Mouse (Mus musculus): ENCODE results near the gene Kdm4a.

The Kdm4a gene

GRCm38 (mm10) chr4:118115132-118115531 is 64.7 kb downstream of the Kdm4a start:
- no peak for DNase-seq (ENCODE audit: low read depth)

- DNase-seq (ENCODE audit: low read depth): no peak
Measured at GRCm38 (mm10) chr4:118112601-118113000, 67.2 kb downstream of the Kdm4a start.

GRCm38 (mm10) chr4:118109649-118110048 is 70.2 kb downstream of the Kdm4a start:
- DNase-seq (ENCODE audit: low read depth): no peak

- no peak for DNase-seq (ENCODE audit: low read depth)
Measured at GRCm38 (mm10) chr4:118108779-118109178, 71.1 kb downstream of the Kdm4a start.

- DNase-seq (ENCODE audit: low read depth): no peak
Measured at GRCm38 (mm10) chr4:118105256-118106053, 74.4 kb downstream of the Kdm4a start.

GRCm38 (mm10) chr4:118103280-118103830 is 76.5 kb downstream of the Kdm4a start:
- DNase-seq (ENCODE audit: low read depth): no peak

GRCm38 (mm10) chr4:118101497-118101896 is 78.3 kb downstream of the Kdm4a start:
- no peak for DNase-seq (ENCODE audit: low read depth)

GRCm38 (mm10) chr4:118099637-118100364 is 80.0 kb downstream of the Kdm4a start:
- DNase-seq (ENCODE audit: low read depth): no peak

GRCm38 (mm10) chr4:118098571-118098970 is 81.3 kb downstream of the Kdm4a start:
- no peak for DNase-seq (ENCODE audit: low read depth)

- no peak for DNase-seq (ENCODE audit: low read depth)
Measured at GRCm38 (mm10) chr4:118096069-118096468, 83.8 kb downstream of the Kdm4a start.

- no peak for DNase-seq (ENCODE audit: low read depth)
Measured at GRCm38 (mm10) chr4:118092784-118093457, 86.9 kb downstream of the Kdm4a start.

- DNase-seq (ENCODE audit: low read depth): no peak
Measured at GRCm38 (mm10) chr4:118090449-118090848, 89.4 kb downstream of the Kdm4a start.

- peak; percentile 23 for DNase-seq (ENCODE audit: low read depth)
Measured at GRCm38 (mm10) chr4:118089939-118090338, 89.9 kb downstream of the Kdm4a start.

- DNase-seq (ENCODE audit: low read depth): no peak
Measured at GRCm38 (mm10) chr4:118088771-118089170, 91.1 kb downstream of the Kdm4a start.
